Mouse (Mus musculus): Measurements from ENCODE around the gene Tmprss11a. TPM values are rescaled to one million over a fixed set of nuclear protein-coding genes. Genes with fewer than 3 reads are reported as not detected.

The Tmprss11a gene
- polyA plus RNA-seq, 1 experiment from 2014 or later: not detected

Other genes starting within 250 kb of the Tmprss11a start
- gene Tmprss11c, start 179.7 kb downstream of the Tmprss11a start, polyA plus RNA-seq (2015; fragmentation: Nextera tagmentation; extraction: Ambion mirVana): not detected in 2 replicates
- 0.08 TPM in 1 of 2 replicates, not detected in the other for gene Tmprss11d, start 95.6 kb downstream of the Tmprss11a start, polyA plus RNA-seq (2015; fragmentation: Nextera tagmentation; extraction: Ambion mirVana)
- 0.15 TPM in 1 of 2 replicates, not detected in the other for gene Tmprss11g, start 49.6 kb upstream of the Tmprss11a start, polyA plus RNA-seq (2015; fragmentation: Nextera tagmentation; extraction: Ambion mirVana)
- gene Tmprss11f, start 163.4 kb upstream of the Tmprss11a start, polyA plus RNA-seq (2015; fragmentation: Nextera tagmentation; extraction: Ambion mirVana): not detected in 2 replicates
- 0.08 TPM in 1 of 2 replicates, not detected in the other for gene Tmprss11b, start 207.4 kb upstream of the Tmprss11a start, polyA plus RNA-seq (2015; fragmentation: Nextera tagmentation; extraction: Ambion mirVana)